Mouse (Mus musculus) kidney, adult 9 months (tissue): ENCODE data around the gene Pex5.

Source experiments
- DNase-seq: peaks from one replicate; pipeline ENCODE4 v3.0.0; 2022

Pex5 gene

GRCm38 (mm10) chr6:124353246-124353645 lies 61.6 kb downstream of the Pex5 start:
- no peak for DNase-seq
